In the genomic region with DNA sequence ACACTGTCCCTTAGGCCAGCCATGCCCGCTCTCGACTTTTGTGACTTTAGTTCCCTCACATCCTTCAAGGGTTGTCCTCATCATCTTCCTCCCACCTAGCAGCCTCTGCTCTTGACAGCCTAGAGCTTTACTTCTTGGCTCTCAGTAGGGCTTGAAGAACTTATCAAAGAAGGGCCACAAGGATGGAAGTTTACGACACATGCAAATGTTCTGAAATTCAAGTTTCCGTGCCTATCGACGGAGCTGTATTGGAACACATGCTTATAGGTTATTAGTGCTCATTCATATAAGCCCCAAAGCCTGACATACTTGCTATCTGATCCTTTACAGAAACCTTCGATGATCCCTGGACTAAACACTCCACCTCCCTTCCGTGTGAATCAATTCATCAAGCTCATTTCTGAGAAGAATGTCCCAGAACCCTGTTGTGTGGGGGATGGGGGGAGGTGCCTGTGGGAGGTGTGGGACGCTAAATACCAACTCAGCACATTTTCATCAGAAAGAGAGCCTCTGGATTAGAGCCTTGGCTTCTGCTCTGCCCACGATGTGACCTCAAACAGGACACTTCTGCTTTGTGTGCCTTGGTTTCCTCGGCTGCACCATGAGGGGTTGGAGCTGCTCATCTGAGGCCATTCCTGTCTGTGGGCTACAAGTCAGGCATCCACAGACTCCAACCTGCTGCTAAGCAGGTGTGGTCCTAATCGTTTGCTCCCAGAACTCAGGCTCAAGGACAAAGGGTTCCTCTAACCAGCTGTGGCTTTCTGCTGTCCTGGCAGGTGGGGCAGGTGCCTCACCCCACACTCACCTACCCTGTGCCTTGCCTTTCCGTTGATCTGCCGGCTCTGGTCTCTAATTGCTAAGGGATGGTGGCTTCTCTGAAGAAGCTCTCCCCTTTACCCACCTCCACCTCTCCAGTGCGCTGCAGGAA, we compare ENCODE assay signal across 11 mouse cellular contexts. TPM values are rescaled to one million over a fixed set of nuclear protein-coding genes. Genes with fewer than 3 reads are reported as not detected.
DNase-seq lines count a peak whose midpoint lies in the region; ATAC-seq and TF ChIP-seq lines count a peak whose summit lies in the region.
"Had no signal": no experiment of that assay in that cellular context is flagged by ENCODE, and none has a peak within 500 bp of the region (broad histone marks: within the 10 kb centered on the region; RNA-seq: fewer than 3 reads in every experiment).

No protein-coding gene starts in this region.

- H3K9me3 ChIP-seq in kidney, embryonic 15.5 days (replicated peaks), result no peaks in the 10 kb centered on the region
- H3K9me3 ChIP-seq in ES-E14 (ENCODE audit: control insufficient read depth, insufficient read depth, low read depth, low read length), result no peaks in the 10 kb centered on the region
- H3K9me3 ChIP-seq in forebrain, embryonic 12.5 days, result no peaks in the 10 kb centered on the region
- H3K9me3 ChIP-seq: embryonic facial prominence, embryonic 15.5 days; forebrain, embryonic 15.5 days had no signal

- 0 out of 2 replicates have a peak, but pooled peaks have one; percentile 30 for ATAC-seq in kidney, embryonic 15.5 days (replicated peaks; ENCODE audit: low FRiP score)
- ATAC-seq in forebrain, embryonic 12.5 days (ENCODE audit: low FRiP score), result no peak
- ATAC-seq: forebrain, embryonic 15.5 days had no signal

- H3K79me2 ChIP-seq in macrophage (ENCODE audit: inconsistent target), result peaks cover 99% of the 10 kb centered on the region

- in situ Hi-C loops in ES-E14 (cut with MboI; ENCODE audit: low sequenced_read_pairs in 2 of 2, unreplicated experiment in 2 of 2), result no loop called here

- H3K4me1 ChIP-seq in kidney, embryonic 15.5 days, result peaks cover 14% of the 10 kb centered on the region
- H3K4me1 ChIP-seq in ES-E14 (ENCODE audit: control insufficient read depth in 2 of 2, insufficient read depth in 2 of 2, low read length in 2 of 2, poor library complexity in 1 of 2), result peaks cover 1 to 8% of the 10 kb centered on the region in 2 experiments; a peak in 2 of 4 replicates
- H3K4me1 ChIP-seq in forebrain, embryonic 12.5 days, result no peaks in the 10 kb centered on the region
- H3K4me1 ChIP-seq: forebrain, embryonic 15.5 days had no signal

- H3K27me3 ChIP-seq in kidney, embryonic 15.5 days, result no peaks in the 10 kb centered on the region
- H3K27me3 ChIP-seq in forebrain, embryonic 12.5 days, result no peaks in the 10 kb centered on the region
- H3K27me3 ChIP-seq: embryonic facial prominence, embryonic 15.5 days; forebrain, embryonic 15.5 days had no signal

- no peak overlapping the region for H3K4me3 ChIP-seq in kidney, embryonic 15.5 days (replicated peaks)
- peak overlapping the region; percentile 7 to 48; a peak in 2 of 4 replicates for H3K4me3 ChIP-seq in ES-E14 (ENCODE audit: insufficient read depth in 1 of 2, low read depth in 1 of 2, low read length in 2 of 2, poor library complexity in 1 of 2, severe bottlenecking in 1 of 2)
- H3K4me3 ChIP-seq in macrophage (ENCODE audit: inconsistent target), result no peak overlapping the region
- no peak overlapping the region for H3K4me3 ChIP-seq in forebrain, embryonic 12.5 days (replicated peaks)
- H3K4me3 ChIP-seq: embryonic facial prominence, embryonic 15.5 days; forebrain, embryonic 15.5 days had no signal

- H3K27ac ChIP-seq in kidney, embryonic 15.5 days, result 0 out of 2 replicates have a peak overlapping the region, but pooled peaks have one; percentile 18
- H3K27ac ChIP-seq in ES-E14 (ENCODE audit: insufficient read depth, low read depth, low read length, poor library complexity, severe bottlenecking) (no peak overlapping the region), macrophage (0 out of 2 replicates have a peak overlapping the region, but pooled peaks have one; percentile 14)
- H3K27ac ChIP-seq in forebrain, embryonic 12.5 days, result no peak overlapping the region
- H3K27ac ChIP-seq: embryonic facial prominence, embryonic 15.5 days; forebrain, embryonic 15.5 days; liver, embryonic 14.5 days had no signal

- peak overlapping the region; percentile 25; the same call in 1 of the 2 replicates for H3K4me2 ChIP-seq in kidney, embryonic 15.5 days
- H3K4me2 ChIP-seq in forebrain, embryonic 12.5 days, result no peak overlapping the region
- H3K4me2 ChIP-seq: embryonic facial prominence, embryonic 15.5 days; forebrain, embryonic 15.5 days had no signal

- H3K36me3 ChIP-seq in kidney, embryonic 15.5 days, result no peaks in the 10 kb centered on the region
- no peaks in the 10 kb centered on the region for H3K36me3 ChIP-seq in ES-E14 (ENCODE audit: control insufficient read depth, insufficient read depth, low read length, poor library complexity, severe bottlenecking)
- no peaks in the 10 kb centered on the region for H3K36me3 ChIP-seq in macrophage (ENCODE audit: inconsistent target)
- H3K36me3 ChIP-seq in forebrain, embryonic 12.5 days (replicated peaks), result no peaks in the 10 kb centered on the region
- H3K36me3 ChIP-seq: embryonic facial prominence, embryonic 15.5 days; forebrain, embryonic 15.5 days had no signal

- 58% methylated on average over 15 of the region's 15 CpGs for WGBS in kidney, embryonic 15.5 days
- 41% methylated on average over 15 of the region's 15 CpGs for WGBS in macrophage (ENCODE audit: missing documents)
- WGBS in forebrain, embryonic 12.5 days, result 72% methylated on average over 15 of the region's 15 CpGs

- H3K9ac ChIP-seq in kidney, embryonic 15.5 days, result no peak overlapping the region
- no peak overlapping the region for H3K9ac ChIP-seq in ES-E14 (ENCODE audit: insufficient read depth, low read depth, low read length, poor library complexity, severe bottlenecking)
- H3K9ac ChIP-seq in forebrain, embryonic 12.5 days, result no peak overlapping the region
- H3K9ac ChIP-seq: embryonic facial prominence, embryonic 15.5 days; forebrain, embryonic 15.5 days; liver, embryonic 14.5 days had no signal

- no peak for DNase-seq in kidney, adult 8-10 months
- DNase-seq in ES-E14 (ENCODE audit: low read depth, low spot score), result no peak
- peak; percentile 59 for DNase-seq in induced T-regulatory cell, adult 2 months (ENCODE audit: low read depth)
- no peak for DNase-seq in right cerebral cortex, postnatal 4 days
- DNase-seq in retina, embryonic 14.5 days (ENCODE audit: low spot score), result no peak

TF ChIP-seq in ES-E14, 5 proteins besides CTCF, POLR2A, EP300 and RAD21:
- no peak for TF ChIP-seq HCFC1 (IDR thresholded peaks at IDR 0.05; ENCODE audit: borderline replicate concordance, insufficient read depth, low read length)
- 0 out of 2 replicates have a peak, but pooled peaks have one; percentile 59 for TF ChIP-seq MAFK (IDR thresholded peaks at IDR 0.05; ENCODE audit: insufficient read depth, low read depth, low read length)

RNA-seq across cellular contexts. Expression of a gene that starts 30.1 kb away (rescaled TPM):
- 5.3 and 6.3 TPM in 2 replicates for polyA plus RNA-seq in kidney, embryonic 15.5 days (2015; fragmentation: Nextera tagmentation; extraction: Ambion mirVana)
- 1.9 and 2.7 TPM in 2 replicates for total RNA-seq in ES-E14 (2012; rRNA removed)
- 10 to 100 TPM; 31.7 to 79.8 (median 65.5) TPM for total RNA-seq in macrophage (2018; cell fraction: chromatin; rRNA removed)
- 10 to 100 TPM; 37.6 to 92.1 (median 58.9) TPM for total RNA-seq in macrophage (2018; cell fraction: cytosol; rRNA removed)
- total RNA-seq in macrophage (2018; cell fraction: nucleus; rRNA removed), result 100 to 1,000 TPM in 3 of 26 experiments, 10 to 100 TPM in 23; 38.6 to 108 (median 69.6) TPM
- polyA plus RNA-seq in macrophage (2018), result 29.9 to 41.0 TPM (median 37.3 TPM) in 3 replicates
- polyA plus RNA-seq in forebrain, embryonic 12.5 days (2016; fragmentation: Nextera tagmentation; extraction: Ambion mirVana), result 1.6 and 1.7 TPM in 2 replicates

Comparison
In these comparisons a context has a peak if more than half of its experiments do, and no peak if none do; other contexts are left out.
1. H3K27ac ChIP-seq: peak in kidney, embryonic 15.5 days (single experiment) and macrophage (single experiment); none in ES-E14 (single experiment) and forebrain, embryonic 12.5 days (single experiment).
2. H3K4me3 ChIP-seq: peak in ES-E14 (2 of 2); none in kidney, embryonic 15.5 days (single experiment), macrophage (single experiment) and forebrain, embryonic 12.5 days (single experiment).